Mouse (Mus musculus) bone marrow, adult 2 months (tissue): ENCODE data around the gene Gm49425.

Source experiments
- CTCF ChIP-seq: fragments of 200-500 bp; IDR thresholded peaks from 2 replicates; pipeline ENCODE4 v1.5.1; 2011; ENCODE audit warnings: low read length, control low read depth; ENCODE audit not compliant: control insufficient read depth, insufficient read depth
- POLR2A ChIP-seq: fragments of 200-500 bp; IDR thresholded peaks from 2 replicates; pipeline ENCODE4 v1.6.1; 2011; ENCODE audit warnings: low read depth, mild to moderate bottlenecking, control low read depth, low read length, borderline replicate concordance; ENCODE audit not compliant: control insufficient read depth

GRCm38 (mm10) chr15:101532720-101533119, 15.7 kb upstream of the Gm49425 start, which contains the start of gene Krt84:
- TF ChIP-seq CTCF (no peak), POLR2A (no peak)
